Mouse (Mus musculus): ENCODE results near the gene Stard7.
"Not testable (repeated sequence)": the region's sequence is repeated elsewhere in the genome, so short reads cannot be mapped to it uniquely, and the experiment has no call there.

Gene Stard7

DNA sequence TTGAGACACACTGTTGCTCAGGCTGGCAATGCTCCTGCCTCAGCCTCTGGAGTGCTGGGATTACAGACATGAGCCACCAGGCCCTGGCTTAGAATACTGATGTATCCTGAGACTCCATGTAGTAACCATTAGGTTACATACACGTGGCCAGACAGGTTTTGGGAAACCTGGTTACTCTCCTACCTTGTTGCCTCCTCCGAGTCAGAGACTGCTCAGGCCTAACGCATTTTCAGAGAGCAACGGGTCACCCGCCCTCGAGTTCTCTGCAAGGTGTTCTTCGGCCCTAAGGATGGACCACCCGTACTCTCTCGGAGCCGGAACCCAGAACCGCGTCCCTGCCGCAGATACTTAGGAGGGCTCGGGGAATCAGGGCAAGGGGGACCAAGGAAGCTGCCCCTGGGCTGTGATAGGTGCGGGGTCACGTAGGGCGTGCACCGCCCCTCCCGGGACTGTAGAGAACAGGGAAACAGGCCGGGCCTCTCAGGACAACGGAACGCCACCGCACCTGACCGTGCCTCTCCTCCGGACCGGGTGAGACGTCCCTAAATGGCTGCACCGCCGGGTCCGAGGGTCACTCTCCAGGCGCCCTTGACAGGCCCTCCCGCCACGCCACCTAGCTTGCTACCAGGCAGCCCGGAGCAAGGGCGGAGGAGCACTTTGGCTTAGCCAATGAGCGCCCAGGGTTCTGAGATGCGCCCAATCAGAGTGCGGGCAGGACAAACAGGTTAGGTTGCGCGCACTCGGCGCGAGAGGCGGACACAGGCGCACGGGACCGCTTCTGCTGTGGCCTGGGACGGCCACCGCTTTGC, at the start of gene Stard7:
Stard7 (plus strand) TSS at position 728 of the 809 bp plus-strand sequence.
- peak; percentile 95 to 96 for DNase-seq (ENCODE audit: low spot score in 2 of 2)

DNA sequence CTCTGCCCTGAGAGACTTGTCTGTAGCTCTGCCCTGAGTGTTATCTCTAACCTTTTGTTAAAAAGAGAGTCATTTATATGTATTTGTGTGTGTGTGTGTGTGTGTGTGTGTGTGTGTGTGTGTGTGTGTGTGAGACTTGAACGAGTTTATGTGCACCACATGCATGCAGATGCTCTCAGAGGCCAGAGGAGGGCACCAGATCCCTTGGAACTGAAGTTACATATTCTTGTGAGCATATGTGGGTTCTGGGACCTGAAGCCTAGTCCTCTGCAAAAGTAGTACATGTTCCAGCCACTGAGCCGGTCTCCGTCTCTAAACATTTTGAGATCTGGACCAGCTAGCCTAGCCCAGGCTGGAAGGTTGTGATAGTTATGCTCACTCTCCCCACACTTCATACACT, 44.8 kb upstream of the Stard7 start:
- no peak for DNase-seq (ENCODE audit: low spot score in 2 of 2)

DNA sequence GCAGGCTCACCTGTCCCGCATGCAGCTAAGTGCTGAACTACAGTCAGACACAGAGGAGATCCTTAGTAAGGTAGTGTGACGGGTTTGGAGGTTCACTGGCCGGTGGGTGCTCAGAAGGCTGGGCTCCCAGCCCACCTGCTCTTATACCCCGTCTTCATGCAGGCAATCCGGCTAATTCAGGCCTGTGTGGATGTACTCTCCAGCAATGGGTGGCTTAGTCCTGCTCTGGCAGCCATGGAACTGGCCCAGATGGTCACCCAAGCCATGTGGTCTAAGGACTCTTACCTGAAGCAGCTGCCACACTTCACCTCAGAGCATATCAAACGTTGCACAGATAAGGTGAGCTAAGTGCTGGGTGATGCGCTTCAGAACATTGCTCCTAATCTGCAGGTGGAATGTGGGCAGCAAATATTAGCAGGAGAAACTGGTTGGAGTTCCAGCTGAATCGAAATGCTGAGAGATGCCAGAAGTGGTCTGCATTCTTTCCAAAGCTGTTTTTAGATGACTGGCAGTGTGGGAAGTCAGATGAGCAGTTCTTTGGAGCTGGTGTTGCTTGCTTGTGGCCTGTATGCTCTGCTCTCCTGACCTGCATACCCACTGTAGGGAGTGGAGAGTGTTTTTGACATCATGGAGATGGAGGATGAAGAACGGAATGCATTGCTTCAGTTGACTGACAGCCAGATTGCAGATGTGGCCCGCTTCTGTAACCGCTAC, 32.0 kb upstream of the Stard7 start:
- DNase-seq (ENCODE audit: low spot score in 2 of 2): no peak

DNA sequence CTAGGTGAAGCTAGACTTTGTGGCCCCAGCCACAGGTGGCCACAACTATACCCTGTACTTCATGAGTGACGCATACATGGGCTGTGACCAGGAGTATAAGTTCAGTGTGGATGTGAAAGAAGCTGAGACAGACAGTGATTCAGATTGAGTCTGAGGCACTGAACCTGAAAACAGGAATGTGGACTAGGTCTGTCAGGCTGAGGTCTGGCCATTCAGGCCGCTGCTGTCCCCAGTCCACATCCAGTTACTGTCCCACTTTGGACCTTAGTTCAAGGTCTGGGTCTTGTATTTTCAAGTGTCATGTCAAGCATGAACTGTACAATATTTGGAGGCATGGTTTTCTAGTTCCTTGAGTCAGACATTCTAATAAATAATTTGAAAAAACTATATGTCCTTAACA, 30.0 kb upstream of the Stard7 start:
- DNase-seq (ENCODE audit: low spot score in 2 of 2): no peak

DNA sequence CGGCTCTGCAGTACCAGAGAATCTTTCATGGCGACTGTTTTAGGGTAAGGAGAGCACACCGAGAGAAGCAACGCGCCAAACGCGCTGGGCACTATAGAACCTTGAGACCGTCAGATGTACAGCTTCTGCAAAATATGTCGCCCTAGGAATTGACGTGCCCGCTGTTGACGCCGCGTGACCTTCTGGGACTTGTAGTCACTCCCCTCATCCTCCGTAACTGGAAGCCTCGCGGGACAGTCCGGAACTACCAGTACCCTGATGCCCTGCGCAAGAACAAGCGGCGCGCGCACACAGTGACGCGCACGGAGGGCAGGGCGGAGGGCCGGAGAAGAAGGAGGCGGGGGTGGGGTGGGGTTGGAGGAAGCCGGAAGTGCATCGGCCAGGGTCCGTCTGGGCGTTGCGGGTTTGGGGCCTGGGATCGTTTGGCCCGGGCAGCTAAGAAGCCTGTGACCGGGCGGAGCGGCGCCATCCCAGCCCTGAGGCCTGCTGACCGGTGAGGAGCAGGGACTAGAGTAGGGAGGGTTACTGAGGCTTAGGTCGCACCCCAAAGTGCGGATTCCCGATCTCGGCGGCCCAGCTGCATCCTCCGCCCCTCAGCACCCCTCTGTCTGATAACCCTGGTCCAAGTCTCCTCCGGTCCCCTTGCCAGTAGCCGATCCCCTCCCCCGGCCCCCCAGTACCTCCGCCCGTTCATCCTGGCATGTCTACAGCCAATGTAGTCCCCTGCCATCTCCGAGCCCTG, 22.3 kb upstream of the Stard7 start, which contains the start of the genes Ciao1 and Tmem127:
Ciao1 (minus strand) TSS at position 225 of the 742 bp plus-strand sequence.
Tmem127 (plus strand) TSS at position 317 of the 742 bp plus-strand sequence.
- peak; percentile 96 to 97 for DNase-seq (ENCODE audit: low spot score in 2 of 2)

DNA sequence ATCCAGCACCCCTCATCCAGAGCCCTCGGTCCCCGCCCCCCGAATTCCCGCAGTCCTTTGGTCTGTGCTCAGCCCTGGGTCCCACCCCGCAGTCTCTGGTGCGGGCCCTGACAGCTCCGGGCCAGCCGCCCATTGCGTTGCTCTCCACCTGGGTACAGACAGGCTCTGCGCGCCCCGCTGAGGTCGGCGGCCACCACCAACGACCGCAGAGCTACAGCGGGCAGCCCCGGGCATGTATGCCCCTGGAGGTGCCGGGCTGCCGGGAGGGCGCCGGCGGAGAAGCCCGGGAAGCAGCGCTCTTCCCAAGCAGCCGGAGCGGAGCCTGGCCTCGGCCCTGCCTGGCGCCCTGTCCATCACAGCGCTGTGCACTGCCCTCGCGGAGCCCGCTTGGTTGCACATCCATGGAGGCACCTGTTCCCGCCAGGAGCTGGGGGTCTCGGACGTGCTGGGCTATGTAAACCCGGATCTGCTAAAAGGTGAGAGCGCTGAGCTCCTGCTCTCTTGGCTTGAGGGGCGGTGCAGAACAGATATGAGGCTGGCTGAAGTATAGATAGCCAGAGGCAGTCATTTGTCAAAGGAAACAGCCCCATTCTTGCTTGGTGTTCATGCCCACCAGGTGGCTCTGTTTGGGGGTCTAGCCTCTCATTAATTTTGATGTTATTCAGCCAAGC, 21.5 kb upstream of the Stard7 start:
- DNase-seq (ENCODE audit: low spot score in 2 of 2): peak; percentile 35 to 55

DNA sequence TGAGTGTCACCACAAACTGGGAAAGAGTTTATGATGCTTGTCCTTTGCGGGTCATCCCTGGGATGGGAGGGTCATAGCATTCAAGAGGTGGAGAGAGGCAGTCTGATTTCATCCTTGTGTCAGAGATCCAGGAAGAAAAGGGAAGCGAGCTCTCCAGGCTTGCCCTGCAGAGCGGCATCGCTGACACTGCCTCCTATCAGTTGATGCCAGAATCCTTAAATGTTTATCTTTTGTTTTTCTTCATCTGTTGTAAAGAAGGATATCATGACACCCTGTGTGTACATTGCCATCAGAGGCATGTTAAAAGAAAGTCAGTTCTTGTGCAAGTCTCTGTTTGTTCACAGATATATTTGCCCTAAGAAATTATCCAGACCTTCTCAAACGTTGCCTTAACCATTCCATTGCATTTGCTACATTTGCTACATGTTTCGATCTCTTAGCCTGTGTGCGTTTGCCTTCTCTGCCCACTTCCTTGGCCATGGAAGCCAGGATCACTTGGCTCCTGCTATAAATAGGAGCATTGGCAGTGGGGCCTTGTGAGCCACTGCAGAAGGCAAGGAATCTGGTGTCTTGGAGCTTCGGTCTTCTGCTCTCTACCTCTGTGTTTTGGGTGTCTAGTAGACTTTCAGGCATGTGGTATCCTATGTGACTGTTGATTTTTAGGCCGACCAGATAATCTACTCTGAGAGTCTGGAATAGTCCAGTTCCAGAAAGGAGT, 19.6 kb upstream of the Stard7 start:
- no peak for DNase-seq (ENCODE audit: low spot score in 2 of 2)

DNA sequence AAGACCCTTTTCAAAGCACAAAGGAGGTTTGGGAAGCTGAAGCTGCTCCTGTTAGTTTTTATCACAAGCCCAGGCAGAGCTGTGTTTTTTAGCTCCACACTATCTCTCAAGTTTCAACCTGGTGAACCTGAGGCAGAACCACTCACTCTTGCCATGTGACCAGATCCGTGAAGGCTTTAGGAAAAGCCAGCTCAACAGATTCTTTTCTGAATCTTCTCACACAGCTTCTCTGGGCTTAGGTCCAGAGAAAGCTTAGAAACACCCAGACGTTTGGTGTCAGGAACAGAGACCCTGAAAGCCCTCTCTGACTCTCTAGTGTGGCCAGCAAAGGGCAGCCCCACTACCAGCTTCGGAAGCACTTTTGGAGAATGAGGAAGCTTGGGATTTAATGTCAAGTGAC, 18.6 kb upstream of the Stard7 start:
- DNase-seq (ENCODE audit: low spot score in 2 of 2): no peak

DNA sequence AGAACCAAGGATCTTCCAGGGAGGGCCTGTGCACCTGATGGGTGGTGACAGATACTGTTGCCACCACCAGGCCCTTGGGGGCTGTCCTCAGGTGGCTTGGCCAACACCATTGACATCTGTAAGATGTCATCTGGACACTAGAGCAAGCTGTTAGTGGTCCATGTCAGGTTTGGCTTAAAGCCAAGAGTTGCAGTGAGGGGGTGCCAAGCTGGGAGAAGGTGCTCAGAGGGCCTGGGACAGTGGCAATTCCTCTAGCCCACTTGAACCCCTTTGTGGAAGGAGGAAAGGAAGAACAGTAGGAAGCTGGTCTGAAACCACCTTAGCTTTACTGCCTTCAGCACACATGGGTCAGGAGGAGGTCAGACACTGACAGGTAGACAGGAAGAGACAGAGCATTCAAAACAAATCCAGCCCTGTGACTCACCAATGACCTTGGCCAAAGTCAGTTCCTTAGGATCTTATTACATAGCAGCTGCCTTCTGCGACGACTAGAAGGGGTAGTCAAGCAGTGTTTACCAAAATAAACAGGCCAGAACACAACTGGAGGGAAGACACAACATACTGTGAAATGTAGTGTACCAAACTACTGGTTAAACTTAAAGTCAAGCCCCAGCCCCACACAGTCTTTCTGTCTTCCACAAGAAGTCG, 18.0 kb upstream of the Stard7 start:
- no peak for DNase-seq (ENCODE audit: low spot score in 2 of 2)

DNA sequence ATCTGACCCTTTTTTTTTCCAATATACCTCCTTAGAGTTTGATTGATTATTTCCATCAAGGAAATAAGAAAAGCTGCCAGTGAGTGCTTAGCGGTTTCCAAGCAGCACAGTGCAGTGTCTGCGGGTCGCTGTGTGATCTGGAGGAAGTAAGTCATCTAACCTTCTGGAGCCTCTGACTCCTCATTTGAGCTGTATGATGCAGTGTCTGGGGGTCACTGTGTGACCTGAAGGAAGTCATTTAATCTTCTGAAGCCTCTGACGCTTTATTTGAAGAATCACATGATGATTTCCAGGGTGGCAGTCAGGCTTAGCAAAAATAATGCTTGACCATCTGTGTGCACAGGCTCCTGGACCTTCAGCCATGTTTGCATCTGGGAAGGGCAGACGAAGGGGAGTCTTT, 17.2 kb upstream of the Stard7 start:
- no peak for DNase-seq (ENCODE audit: low spot score in 2 of 2)

DNA sequence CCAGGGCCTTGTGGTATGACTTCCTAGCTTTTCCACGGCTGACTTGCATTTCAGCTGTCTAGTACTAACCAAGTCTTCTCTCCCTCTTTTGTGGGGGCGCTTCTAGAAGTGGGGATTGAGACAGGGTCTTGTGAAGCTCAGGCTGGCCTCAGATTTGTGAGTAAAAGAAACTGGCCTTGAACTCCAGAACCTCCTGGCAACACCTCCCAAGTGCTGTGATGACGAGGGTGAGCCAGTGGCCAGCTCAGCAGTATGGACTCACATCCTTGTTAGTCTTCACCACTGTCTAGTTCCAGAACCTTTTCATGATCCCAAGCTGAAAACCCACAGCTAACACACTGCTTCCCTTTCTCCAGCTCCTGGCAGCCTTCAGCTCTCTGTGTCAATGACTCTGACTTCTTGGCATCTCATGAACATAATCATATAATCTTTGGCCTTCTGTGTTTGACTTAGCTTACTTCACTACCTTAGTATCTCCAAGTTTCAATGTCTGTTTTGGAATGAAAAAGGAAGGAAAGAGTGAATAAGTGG, 15.3 kb upstream of the Stard7 start:
- no peak for DNase-seq (ENCODE audit: low spot score in 2 of 2)

DNA sequence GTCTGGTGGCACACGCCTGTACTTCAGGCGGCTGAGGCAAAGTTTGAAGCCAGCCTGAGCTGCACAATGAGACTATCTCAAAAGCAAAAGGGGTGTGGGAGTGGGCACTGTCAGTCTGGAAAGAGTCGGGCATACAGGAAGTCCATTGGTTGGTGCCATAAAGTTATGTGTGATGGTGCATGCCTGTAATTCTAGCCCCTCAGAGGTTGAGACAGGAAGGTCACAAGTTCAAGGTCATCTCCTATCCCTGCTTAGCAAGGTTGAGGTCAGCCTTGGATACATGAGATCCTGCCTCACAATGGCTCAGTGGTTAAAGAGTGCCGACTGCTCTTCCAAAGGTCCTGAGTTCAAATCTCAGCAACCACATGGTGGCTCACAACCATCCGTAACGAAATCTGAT, 14.7 kb upstream of the Stard7 start:
- no peak for DNase-seq (ENCODE audit: low spot score in 2 of 2)

DNA sequence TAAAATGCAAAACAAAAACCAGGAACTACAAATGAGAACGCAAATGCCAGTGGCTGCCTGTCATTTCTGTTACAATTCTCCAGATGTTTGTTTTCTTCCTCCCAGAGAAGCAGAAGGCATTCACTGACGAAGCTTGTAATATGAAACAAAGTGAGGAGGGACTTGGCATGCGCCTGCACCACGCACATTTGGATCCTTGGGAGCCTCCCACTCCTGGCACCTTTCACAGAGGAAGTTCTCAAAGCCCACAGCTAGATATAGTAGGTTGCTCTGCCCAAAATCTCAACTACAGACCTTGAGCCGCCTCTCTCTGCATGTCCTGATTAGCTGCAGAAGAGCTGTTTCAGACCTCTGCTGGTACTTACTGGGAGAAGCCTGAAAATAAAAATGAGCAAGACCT, 10.7 kb upstream of the Stard7 start:
- DNase-seq (ENCODE audit: low spot score in 2 of 2): no peak

DNA sequence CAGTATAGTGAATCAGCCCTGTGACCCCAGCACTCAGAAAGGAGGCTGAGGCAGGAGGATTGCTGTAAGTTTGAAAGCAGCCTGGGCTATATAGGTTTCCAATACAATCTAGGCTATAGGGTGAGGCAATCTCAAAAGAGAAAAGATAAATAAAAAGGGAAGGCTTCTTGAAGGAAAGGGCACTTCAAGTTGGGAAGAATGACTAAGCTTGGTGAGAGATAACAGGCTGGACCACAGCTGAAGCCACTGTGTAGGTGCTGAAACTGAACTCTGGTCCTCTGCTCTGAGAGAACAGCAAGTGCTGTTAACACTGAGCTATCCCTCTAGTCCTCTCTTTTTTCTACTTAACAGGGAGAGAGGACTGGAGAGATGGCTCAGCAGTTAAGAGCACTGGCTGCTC, 7.5 kb upstream of the Stard7 start:
- DNase-seq (ENCODE audit: low spot score in 2 of 2): no peak

DNA sequence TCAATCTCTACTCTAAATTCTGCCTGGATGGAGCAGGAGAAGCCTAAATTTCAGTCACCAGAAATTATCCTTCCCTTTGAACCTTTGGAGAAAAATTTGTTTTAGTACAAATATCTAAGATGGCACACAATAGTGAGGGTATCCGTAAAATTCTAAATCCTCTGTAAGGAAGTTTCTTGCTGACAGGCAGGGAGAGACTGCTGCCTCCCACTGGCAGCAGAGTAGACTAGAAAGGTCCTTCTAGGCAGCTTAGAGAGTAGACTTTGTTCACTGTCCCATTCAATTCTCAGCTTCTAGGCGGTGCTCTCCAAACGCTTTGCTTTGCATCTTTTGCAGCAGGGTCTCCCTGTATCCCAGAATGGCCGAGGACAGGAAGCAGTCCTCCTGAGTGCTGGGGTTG, 2.2 kb upstream of the Stard7 start:
- no peak for DNase-seq (ENCODE audit: low spot score in 2 of 2)

DNA sequence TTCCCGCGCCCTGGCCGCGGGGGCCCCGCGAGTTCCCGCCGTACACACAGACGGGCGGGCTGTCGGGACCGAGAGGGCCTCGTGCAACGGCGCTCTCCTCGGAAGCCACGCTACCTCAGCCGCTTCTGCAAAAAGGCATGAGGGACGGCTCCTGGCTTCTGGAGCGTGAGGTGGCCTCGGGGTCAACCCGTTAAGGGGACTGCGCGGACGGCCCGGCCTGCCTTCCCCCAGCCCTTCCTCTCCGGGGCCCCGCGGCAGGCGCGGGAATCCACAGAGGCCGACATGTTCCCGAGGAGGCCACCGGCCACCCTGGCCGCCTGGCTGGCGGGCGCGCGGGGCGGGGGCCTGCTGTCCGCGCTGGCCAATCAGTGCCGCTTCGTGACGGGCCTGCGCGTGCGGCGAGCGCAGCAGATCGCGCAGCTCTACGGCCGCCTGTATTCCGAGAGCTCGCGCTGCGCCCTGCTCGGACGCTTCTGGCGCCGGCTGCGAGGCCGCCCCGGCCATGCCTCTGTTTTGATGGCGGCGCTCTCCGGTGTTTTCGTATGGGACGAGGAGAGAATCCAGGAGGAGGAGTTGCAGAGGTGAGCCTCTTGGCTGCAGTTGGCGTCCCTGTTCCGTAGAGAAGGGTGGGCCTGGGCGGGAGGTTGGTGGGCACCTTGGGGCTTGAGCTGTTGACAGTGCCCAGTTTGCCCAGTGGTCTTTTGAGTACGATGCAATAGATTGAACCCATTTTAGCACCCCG, 453 bp downstream of the Stard7 start:
- DNase-seq (ENCODE audit: low spot score in 2 of 2): peak; percentile 80 to 84

DNA sequence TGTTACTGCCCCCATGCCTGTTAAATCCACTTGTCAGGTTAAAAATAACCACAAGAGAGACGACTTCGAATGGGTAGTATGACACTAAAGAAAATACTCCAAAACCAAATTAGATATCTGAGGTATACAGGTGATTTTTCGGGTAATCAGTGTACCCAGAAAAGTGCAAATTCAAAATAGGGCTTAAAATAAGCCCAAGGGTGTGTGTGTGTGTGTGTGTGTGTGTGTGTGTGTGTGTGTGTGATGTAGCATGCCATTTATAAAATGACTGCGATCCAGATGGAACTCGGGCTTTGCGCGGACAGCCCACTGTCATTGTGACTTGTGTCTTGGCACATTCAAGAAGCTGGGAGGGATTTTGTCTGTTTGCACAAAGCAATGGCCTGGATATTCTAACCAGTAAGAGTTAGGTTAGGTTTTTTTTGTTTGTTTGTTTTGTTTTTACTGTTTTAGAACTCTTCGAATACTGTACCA, 1.1 kb downstream of the Stard7 start:
- DNase-seq (ENCODE audit: low spot score in 2 of 2): no peak

DNA sequence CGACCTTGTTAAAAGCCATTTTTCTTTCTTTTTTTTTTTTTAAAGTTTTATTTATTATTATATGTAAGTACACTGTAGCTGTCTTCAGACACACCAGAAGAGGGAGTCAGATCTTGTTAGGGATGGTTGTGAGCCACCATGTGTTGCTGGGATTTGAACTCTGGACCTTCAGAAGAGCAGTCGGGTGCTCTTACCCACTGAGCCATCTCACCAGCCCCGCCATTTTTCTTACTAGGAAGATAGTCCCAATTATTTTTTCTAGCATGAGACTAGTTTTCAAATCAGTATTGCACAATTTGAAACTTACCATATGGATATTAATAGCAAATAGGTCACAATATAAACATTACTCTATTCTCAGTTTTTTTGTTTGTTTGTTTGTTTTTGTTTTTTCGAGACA, 2.0 kb downstream of the Stard7 start:
- DNase-seq (ENCODE audit: low spot score in 2 of 2): not testable (repeated sequence)

DNA sequence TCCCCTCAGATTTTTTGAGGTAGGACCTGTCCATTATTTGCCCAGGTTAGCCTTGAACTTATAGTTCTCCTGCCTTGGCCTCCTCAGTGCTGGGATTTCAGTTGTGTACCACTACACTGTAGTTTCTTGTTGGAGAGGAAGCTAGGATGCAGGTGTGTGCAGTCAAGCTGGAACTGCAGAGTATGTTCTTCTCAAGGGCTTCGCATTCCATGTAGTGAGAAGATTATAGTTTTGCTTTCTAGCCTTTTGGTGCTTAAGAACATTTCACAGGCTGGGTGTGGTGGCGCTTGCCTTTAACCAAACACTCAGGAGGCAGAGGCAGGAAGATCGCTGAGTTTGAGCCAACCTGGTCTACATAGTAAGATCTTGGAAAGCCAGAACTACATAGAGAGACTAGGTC, 2.8 kb downstream of the Stard7 start:
- DNase-seq (ENCODE audit: low spot score in 2 of 2): no peak

DNA sequence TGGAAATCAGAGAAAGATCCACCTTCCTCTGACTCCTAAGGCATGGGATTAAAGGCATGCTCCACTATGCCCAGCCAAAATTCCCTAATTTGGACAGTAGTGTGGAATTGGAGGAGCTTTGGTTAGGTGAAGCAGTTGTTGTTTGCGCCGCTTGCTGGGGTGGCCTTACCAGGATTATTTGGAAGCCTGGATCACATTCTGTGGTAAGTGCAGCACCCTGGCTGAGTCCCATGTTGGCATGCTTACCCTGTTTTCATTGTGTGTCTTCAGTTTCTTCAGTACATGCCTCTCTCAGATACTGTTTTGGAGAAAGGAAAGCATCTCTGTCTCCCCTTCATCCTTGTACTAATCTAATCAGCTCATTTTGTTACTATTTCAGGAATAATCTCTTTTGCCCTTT, 4.6 kb downstream of the Stard7 start:
- DNase-seq (ENCODE audit: low spot score in 2 of 2): no peak

All from natural killer cell, adult 2 months (primary cell).